Mouse (Mus musculus): Measurements from ENCODE around the gene Plxnd1.

The Plxnd1 gene

DNA sequence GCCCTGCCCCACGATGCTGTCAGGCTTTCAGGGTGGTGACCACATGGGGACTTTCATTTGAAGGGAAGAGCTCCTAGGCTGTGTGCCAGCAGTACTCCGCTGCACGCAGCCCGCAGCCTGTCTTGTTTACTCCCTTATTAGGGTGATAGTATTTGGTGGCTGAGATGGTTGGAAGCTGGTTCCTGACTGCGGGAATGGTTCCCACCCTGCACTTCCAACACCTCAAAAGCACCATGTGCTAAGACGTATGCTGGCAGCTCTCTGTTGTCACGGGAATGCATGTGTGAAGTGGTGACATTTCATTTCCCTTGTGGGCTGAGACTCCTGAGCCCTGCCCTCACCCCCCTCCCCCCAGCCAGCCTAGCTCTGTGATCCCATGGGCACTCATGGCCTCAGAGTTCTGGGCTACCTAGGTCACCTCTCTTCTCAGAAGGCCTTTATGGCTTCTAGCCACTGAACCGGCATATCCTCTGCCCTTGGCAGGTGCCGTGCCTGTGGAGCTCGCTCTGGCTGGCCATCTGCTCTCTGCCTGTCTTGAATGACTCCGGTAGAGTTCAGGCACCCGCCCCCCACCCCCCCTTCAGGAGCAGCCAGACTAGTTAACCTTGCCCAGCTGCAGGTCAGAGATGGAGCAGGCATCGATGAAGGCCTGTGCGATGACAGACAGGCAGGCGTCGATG, 37.7 kb downstream of the Plxnd1 start:
- DNase-seq (ENCODE audit: low spot score), result no peak

DNA sequence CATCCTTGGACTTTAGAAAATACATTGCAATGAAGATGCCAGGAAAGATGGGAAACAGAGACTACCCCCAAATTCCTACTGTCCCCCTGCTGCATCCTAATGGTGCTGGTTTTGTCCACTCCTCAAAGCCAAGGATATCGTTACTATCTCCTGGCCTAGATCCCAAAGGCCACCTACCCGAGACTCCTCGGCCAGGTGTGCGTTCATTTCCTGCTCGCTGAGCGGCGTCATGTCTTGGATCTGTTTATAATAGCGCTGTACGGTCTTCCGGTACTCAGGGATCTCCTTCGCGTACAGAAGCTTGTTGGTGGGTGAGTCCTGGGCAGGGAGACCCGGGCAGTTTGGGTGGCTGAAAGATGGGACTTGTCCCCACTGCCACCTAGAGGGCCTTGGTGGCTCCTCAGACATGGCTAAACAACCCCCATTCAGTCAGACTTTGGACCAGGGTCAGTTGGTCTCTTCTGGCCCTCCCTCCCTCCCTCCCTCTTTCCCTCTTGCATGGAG, 38.3 kb downstream of the Plxnd1 start:
- DNase-seq (ENCODE audit: low spot score), result no peak

DNA sequence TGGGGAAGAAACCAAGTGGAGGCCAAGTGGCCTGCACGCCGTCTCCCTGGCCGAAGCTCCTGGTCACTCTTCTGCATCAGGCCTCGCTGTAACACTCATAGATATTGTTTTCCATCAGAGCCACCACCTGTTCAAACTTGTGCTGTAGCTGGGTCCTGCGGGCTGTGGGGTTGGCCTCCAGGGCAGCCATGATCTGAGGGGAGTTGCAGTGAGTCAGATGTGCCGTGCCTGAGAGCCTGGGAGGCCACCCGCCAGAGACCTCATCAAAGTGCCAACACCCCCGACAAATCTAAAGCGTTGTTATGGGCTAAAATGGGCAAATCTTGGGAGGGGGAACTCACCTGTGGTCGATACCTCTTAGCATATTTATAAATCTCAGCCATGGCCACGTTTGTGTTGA, 39.1 kb downstream of the Plxnd1 start:
- no peak for DNase-seq (ENCODE audit: low spot score)

DNA sequence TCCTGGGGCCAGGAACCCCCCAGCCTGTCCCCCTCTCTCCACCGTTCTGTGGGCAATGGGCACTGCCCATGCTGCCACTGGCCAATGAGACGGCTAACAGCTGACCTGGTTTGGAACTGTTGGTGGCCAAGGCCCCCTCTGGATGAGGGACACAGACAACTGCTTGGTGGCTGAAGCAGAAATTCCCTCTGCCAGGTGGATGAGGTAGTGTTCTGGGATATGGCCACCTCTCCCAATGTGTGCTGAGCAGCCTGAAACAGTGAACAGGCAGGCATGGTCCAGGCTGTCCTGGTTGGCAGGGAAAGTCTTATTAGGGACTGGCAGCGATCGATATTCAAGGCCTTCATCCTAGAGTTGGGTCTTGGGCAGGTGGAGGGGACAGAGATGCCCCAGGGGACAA, 39.6 kb downstream of the Plxnd1 start:
- no peak for DNase-seq (ENCODE audit: low spot score)

DNA sequence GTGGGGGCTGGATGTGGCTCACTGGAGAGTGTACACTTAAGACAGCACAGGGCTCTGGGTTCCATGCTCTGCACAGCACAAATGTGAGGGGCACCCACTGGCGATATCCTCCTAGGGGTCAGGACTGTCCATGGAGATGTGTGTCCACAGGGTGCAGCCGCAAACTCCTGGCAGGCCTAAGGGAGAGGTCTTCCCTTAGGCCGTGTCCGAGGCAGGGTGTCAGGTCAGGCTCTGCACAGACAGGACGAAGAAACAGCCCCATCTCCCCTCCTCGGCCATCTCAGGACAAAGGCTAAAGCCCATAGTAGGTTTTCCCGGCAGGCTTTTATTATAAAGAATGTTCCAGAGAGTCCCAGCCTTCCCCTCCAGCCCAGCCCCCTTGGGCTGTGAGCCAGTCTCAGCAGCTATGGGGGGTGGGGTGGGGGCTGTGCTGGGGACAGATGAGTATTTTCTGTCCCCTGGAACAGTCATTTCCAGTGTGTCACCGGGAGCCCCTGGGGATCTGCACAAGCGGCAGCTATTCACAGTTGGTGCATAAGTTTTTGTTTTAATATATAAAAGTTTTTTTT, 40.2 kb downstream of the Plxnd1 start:
- no peak for DNase-seq (ENCODE audit: low spot score)

DNA sequence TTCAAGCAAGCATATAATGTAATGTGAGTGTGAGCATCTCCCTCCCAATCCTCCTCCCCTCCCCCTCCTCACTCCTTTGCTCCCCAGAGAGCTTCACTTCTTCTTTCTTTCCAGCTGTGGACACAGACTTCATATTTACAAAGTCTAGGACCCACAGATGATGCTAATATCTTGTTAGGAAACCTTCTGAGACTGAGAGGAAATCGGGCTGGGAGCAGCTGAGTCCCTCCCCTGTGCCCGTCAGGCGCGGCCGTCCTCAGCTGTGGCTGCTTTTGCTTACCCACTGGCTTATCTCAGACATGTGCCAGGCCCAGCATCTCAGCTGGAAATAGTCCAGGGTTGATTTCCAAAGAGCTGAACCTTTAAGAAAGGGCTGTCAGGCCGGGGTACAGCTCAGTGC, 48.4 kb downstream of the Plxnd1 start:
- DNase-seq (ENCODE audit: low spot score), result no peak

DNA sequence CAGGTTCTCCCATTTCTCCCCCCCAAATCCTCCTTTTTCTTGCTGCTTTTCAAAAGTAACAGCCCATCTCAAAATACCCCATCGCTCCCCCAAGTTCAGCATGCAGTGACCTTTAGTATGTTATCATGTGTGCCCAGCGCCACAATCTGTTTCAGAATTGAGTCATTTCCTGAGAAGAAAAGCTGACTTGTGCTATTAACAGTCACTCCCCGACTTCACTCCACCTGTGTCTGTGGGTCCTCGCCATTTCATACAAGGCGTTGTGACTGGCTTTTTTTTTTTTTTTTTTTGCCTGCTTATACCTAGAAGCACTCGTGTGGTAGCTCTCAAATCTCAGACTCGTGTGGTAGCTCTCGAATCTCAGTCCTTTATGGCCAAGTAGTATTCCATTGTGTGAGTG, 49.2 kb downstream of the Plxnd1 start:
- no peak for DNase-seq (ENCODE audit: low spot score)

DNA sequence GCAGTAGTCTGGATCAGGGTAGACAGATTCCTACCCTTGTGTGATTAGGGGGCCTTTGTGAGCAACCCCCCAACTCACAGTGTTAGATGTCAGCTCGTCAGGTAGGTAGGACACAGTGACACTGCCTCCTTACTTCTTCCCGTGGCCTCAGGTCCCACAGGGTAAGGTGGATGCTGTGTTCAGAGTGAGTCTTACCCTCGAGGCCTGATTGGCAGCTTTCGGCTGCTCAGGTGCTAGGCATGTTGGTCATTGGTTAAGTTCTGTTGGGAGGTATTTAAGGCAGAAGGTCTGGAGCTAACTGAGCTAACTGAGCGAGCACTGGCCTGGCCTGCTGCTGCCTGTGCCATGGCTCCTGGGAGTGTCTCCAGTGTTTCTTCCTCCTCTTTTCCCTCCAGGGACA, 50.2 kb downstream of the Plxnd1 start, which contains the start of gene H1foo:
TSS of gene H1foo (plus strand) at position 301 of the 400 bp plus-strand sequence.
- no peak for DNase-seq (ENCODE audit: low spot score)

DNA sequence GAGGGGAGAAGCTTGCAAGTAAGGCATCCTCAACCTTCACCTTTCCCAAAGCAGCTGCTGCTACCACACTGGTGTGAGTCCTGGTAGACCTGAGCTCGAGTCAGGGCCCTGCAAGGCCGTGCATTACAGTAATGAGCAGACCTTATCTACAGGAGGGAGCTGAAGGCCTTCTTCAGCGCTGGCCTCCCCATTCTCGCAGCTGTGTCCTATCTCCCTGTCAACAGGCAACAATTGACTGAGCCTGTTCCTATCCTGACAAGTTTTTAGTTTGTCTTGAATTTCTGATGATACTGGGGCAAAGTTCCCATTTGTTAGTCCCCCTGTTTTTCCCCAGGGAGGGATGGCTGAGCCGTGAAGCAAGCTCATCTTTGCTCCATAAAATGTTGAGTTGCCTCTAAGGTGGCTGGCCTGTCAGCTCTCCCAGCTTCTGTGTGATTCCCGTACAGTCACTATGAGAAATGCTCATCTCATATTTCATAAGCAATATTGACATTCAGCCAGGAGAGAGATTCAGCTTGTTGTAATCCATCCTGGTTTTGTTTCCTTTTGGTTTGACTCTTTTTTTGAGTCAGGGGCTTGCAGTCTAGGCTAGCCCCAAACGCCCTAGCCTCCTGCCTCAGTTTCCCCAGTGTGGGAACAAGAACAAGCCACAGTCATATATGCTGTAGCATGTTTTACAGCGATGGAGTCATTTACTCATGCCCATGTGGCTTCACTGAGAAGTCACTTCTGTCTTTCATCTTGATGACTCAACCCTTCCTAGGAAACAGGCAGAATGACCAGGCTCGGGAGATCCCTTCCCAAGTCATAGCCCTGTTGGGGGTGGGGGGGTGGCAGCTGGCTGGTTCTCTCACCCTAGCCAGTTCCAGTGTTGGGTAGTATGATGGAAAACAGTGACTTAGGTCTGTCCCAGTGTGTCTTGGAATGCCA, 51.0 kb downstream of the Plxnd1 start:
- DNase-seq (ENCODE audit: low spot score), result no peak

DNA sequence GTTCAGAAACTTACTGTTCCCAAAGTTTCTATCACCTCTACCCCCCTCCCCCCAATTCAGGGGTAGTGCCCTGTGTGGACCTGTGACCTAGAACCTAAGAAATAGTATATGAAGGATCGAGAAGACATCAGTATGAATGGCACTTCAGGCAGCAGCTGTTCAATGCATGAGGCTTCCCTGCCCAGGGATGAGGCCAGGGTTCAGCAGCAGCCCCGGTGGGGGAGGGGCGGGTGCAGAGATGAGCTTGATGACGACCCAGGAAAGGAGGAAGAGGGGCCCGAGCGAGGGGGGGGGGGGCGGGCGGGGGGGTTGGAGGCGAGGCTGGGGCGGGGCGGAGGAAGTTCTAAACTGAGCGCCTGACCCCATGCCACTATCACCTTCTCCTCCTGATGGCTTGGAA, 53.7 kb downstream of the Plxnd1 start:
- DNase-seq (ENCODE audit: low spot score), result no peak

DNA sequence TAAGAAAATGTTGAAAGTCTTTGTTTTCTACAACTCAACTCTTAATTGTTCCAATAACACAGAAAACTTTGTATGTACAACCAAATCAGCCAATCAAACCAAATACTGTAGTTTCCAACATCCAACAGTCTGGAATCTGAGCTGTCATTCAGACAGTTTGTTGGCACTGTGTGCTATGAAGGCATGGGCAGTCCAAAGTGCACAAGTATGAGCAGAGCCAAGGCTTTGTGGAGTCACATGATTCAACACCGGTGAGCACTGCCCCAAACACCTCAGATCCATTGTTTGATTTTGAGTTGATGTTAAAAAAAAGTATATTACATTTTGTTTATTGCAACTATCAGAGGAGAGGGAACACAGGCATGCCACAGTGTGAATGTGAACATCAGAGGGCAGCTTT, 54.2 kb downstream of the Plxnd1 start:
- no peak for DNase-seq (ENCODE audit: low spot score)

DNA sequence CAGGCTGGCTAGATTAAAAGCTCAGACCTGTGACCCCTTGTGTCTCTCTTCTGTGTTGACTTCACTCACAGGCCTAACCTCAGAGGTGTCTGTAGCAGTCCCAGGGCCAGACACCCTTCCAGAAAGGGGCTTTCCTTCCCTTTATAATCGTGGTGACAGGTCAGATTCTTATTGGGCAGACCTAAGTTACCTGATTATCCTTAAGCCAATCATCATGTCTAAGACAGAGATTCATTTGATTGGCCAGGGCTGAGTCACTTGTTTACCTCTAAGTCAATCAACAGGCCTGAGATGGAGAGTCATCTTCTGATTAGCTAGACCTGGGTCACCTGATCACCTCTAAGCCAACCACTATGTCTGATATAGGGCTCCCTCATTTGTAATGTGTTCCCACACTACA, 56.0 kb downstream of the Plxnd1 start:
- DNase-seq (ENCODE audit: low spot score), result no peak

DNA sequence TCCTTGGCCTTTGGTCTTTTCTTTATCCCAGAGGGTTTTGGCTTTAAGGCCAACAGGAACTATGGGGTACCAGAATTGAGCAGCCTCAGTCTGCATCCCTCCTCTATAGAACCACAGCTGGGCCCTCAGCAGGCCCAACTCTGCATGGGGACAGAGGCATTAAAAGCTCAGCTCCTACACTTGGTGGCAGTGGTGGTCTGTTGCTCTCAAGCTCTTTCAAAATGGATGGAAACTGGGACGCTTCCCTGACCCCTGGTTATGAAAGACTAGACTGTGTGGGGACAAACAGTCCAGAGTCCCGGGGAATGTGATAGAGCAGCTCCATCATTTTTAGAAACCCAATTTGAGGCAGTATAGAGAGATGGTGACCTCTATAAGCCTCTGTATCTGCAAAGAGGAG, 56.8 kb downstream of the Plxnd1 start:
- DNase-seq (ENCODE audit: low spot score), result no peak

DNA sequence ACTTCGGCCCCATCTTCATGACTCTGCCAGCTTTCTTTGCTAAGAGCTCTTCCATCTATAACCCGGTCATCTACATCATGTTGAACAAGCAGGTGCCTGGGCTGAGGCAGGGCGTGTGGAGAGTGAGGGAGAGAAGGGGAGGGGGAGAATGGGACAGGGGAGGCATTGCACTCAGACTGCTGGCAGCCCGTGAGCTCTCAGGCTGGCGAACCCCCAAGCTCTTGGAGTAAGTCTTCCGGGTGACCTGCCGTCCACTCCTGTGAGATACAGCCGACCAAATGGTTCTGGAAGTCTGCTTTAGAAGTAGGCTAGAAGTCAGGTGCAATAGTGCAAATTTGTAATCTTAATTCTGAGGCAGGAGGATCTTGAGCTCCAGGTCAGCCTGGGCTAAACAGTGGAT, 59.3 kb downstream of the Plxnd1 start:
- DNase-seq (ENCODE audit: low spot score), result no peak

DNA sequence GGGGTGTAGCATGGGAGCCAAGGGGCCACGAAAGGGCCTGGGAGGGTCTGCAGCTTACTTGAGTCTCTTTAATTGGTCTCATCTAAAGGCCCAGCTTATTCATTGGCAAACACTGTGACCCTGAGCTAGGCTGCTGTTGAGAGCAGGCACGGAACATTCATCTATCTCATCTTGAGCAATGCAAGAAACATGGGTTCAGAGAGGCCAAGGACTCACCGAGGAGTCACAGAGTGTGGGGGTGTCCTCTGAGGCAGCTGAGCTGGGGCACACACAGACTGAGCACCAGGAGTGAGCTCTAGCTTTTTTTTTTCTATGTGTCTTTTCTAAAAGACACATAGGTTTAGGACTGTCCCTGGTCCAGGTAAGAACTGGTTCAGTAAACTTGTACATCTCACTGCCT, 62.4 kb downstream of the Plxnd1 start:
- no peak for DNase-seq (ENCODE audit: low spot score)

DNA sequence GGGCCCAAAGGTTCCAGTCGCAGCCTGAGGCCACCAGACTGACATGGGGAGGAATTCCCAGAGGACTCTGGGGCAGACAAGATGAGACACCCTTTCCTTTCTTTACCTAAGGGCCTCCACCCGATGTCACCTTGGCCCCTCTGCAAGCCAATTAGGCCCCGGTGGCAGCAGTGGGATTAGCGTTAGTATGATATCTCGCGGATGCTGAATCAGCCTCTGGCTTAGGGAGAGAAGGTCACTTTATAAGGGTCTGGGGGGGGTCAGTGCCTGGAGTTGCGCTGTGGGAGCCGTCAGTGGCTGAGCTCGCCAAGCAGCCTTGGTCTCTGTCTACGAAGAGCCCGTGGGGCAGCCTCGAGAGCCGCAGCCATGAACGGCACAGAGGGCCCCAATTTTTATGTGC, 63.2 kb downstream of the Plxnd1 start, which contains the start of gene Rho:
TSS of gene Rho (plus strand) at position 110 of the 400 bp plus-strand sequence.
- DNase-seq (ENCODE audit: low spot score), result no peak

DNA sequence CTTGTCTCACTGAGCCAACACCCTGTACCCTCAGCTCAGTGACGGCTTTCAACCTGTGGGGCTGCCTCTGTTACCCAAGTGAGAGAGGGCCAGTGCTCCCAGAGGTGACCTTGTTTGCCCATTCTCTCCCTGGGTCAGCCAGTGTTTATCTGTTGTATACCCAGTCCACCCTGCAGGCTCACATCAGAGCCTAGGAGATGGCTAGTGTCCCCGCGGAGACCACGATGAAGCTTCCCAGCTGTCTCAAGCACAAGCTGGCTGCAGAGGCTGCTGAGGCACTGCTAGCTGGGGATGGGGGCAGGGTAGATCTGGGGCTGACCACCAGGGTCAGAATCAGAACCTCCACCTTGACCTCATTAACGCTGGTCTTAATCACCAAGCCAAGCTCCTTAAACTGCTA, 64.8 kb downstream of the Plxnd1 start:
- DNase-seq (ENCODE audit: low spot score), result no peak

DNA sequence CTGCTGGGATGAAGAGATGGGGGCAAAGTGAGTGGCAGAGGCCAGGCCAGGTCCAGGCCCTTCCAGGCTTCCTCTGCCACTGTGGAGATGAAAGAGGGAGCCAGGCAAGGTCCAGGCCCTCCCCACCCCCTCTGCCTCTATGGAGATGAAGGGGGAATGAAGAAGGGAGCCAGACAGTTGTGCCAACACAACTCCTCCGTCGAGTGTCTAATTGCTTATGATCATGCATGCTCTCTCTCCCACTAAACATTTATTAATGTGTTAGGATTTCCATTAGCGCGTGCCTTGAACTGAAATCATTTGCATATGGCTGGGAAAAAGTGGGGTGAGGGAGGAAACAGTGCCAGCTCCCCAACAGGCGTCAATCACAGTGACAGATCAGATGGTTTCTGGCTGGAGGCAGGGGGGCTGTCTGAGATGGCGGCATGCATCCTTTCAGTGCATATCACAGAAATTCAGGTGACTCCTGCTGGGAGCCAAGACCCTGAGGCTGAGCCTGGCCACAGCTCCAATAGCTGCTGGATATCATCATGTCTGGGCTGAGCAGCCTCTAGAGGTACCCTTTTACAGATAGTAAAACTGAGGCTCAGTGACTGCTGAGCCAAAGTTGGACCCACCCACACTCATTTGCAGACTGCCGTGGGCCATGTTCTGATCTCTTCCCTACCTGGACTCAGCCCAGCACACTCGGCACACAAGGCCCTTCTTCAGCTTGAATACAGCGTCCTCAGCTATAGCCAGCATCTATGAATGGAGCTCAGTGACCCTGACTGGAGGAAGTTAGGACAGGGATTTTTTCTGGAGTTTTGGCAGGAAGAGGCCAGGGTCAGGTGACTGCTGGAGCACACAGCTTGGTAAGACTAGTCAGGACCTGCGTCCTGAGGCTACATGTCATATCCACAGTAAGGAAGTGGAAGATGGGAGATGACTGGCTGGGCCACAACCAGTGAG, 67.2 kb downstream of the Plxnd1 start:
- no peak for DNase-seq (ENCODE audit: low spot score)

DNA sequence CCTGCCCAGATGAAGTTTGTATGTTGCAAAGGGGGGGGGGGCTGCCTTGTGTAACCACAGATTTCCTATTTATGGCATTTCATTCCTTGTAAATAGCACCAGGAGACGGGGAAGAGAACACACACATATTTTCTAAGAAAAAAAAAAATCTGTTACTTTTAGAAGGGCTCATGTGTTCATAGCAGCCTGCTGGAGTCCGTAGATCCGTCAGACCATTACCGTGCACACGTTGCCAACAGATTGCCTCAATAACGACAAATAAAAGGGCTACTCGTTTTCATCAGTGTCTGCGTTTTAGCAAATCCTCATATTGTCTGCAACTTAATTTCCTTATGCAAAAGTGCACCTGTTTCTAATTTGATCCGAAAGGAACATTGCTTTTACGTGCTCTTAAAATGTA, 68.4 kb downstream of the Plxnd1 start:
- no peak for DNase-seq (ENCODE audit: low spot score)

DNA sequence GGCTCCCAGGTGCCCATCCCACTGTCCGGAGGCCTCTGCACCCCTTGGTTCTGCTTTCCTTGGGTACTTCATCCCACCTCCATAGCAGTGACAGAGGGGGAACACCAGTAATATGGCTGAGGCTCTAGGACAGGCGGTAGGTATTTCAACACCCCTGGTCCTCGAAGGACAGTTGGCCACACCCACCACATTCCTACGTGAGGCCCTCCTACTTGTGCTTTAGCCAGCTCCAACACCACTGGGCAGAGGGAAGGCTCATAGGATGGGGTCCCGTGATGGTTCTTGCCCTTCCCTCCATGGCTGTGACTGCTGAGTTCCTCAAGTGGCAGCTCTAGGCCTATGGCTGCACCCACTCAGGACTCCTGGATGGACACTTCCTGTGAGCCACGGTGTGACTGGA, 70.0 kb downstream of the Plxnd1 start:
- DNase-seq (ENCODE audit: low spot score), result no peak

DNA sequence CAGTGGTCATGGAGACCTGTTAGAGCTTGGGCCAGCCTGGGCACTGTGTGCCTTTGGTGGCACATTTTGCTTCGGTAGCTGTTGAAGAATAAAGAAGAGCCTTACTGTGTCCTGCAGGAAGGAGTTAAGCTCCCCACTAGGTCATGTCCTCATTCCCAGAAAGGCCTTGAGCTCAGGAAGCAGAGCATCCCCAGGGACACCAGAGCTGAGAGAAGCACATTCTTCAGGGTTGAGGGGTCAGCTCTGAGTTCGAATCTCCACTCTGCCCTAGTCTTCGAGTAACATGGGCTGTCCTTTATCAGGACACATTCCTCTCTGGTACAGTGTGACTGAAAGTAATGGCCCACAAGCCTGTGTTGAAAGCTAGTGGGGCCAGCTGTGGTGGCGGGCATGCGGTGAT, 74.9 kb downstream of the Plxnd1 start:
- no peak for DNase-seq (ENCODE audit: low spot score)

DNA sequence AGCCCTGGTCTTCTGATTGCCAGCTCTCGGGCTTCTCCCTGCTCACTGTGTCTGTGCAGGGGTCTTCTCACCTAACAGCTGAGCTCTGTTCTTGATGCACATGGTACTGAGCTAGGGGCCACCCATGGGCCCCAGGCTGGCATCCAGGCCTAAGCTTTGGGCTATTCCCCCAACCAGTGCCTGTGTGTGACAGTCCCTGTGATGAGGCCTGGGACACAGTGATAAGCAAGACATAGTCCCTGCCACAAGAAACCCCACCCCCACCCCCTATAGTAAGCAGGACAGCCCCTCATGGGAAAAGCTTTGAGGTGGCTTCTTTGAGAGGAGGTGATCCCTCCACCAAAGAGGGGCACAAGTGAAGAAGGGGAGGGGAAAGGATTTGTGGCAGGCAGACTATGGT, 76.2 kb downstream of the Plxnd1 start:
- no peak for DNase-seq (ENCODE audit: low spot score)

All from T-cell, adult 2 months (primary cell).